Mouse (Mus musculus): ENCODE measurements at regions not wholly inside any gene's neighbourhood (a gene's known extent, or its start where the extent isn't known, plus 50 kb on each side); places are given as distances from the start of the nearest gene placed in this dataset.

DNA sequence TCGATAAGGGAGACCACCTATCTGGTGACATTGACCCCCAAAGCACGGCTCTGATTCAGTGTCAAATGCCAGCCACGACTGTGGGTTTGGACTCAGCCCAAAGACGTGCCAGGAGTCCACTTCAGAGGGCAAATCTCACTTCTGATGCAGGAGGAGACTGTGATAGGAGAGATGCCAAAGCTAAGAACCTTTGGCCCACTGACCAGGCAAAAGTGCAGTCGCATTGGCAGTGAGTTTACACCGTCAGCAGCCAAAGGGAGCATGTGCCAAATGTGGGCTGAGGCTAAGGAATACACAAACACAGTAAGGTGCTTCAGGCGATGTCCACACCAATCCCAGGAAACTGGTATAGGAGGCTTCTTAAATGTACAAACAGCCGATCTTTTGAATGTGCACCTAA, 202.6 kb upstream of the Nectin1 start:
- TF ChIP-seq CTCF (conservative IDR thresholded peaks at IDR 0.05; ENCODE audit: low read length), result no peak
- no peak for TF ChIP-seq POU5F1 (IDR thresholded peaks at IDR 0.05; ENCODE audit: borderline replicate concordance, low read length)
- TF ChIP-seq NANOG (IDR thresholded peaks at IDR 0.05; ENCODE audit: borderline replicate concordance, low read length), result no peak
